Mouse (Mus musculus) MEL-GATA-1-ER (cell line): ENCODE results near the gene Fkbp11.

Experiments used
- DNase-seq: peaks from one replicate; pipeline ENCODE4 v3.0.0-alpha.2; 2012; ENCODE audit warnings: low read depth; ENCODE audit errors: extremely low read depth

Fkbp11 gene

GRCm38 (mm10) chr15:98740219-98740618 is 12.2 kb upstream of the Fkbp11 start:
- no peak for DNase-seq

- no peak for DNase-seq
Measured at GRCm38 (mm10) chr15:98738796-98739195, 10.8 kb upstream of the Fkbp11 start.

- no peak for DNase-seq
Measured at GRCm38 (mm10) chr15:98737881-98738280, 9.9 kb upstream of the Fkbp11 start.

- no peak for DNase-seq
Measured at GRCm38 (mm10) chr15:98736521-98736920, 8.5 kb upstream of the Fkbp11 start.

- DNase-seq, result no peak
Measured at GRCm38 (mm10) chr15:98733976-98734566, 6.1 kb upstream of the Fkbp11 start.

- DNase-seq, result no peak
Measured at GRCm38 (mm10) chr15:98733370-98733769, 5.4 kb upstream of the Fkbp11 start.

GRCm38 (mm10) chr15:98732006-98732531 is 4.1 kb upstream of the Fkbp11 start:
- no peak for DNase-seq

GRCm38 (mm10) chr15:98730790-98731189 is 2.8 kb upstream of the Fkbp11 start:
- DNase-seq, result no peak

- no peak for DNase-seq
Measured at GRCm38 (mm10) chr15:98729791-98730545, 2.0 kb upstream of the Fkbp11 start.

- no peak for DNase-seq
Measured at GRCm38 (mm10) chr15:98728366-98728765, 368 bp upstream of the Fkbp11 start.

GRCm38 (mm10) chr15:98726746-98727145 is 1.3 kb downstream of the Fkbp11 start:
- no peak for DNase-seq

GRCm38 (mm10) chr15:98726079-98726478 is 1.9 kb downstream of the Fkbp11 start:
- no peak for DNase-seq

GRCm38 (mm10) chr15:98724441-98724840 is 3.6 kb downstream of the Fkbp11 start:
- DNase-seq, result no peak

- no peak for DNase-seq
Measured at GRCm38 (mm10) chr15:98722854-98723253, 5.1 kb downstream of the Fkbp11 start.

- DNase-seq, result no peak
Measured at GRCm38 (mm10) chr15:98722191-98722590, 5.8 kb downstream of the Fkbp11 start.

GRCm38 (mm10) chr15:98717301-98717700 is 10.7 kb downstream of the Fkbp11 start:
- DNase-seq, result no peak

GRCm38 (mm10) chr15:98714230-98714652 is 13.8 kb downstream of the Fkbp11 start:
- DNase-seq, result no peak

GRCm38 (mm10) chr15:98710442-98710841 is 17.6 kb downstream of the Fkbp11 start:
- DNase-seq, result no peak

- DNase-seq, result peak; percentile 92
Measured at GRCm38 (mm10) chr15:98707766-98708372, 20.1 kb downstream of the Fkbp11 start, which contains the start of gene Ccdc65. TSS of gene Ccdc65 (plus strand) at chr15:98708207.

GRCm38 (mm10) chr15:98704312-98704711 is 23.7 kb downstream of the Fkbp11 start:
- no peak for DNase-seq

GRCm38 (mm10) chr15:98699190-98700105 is 28.6 kb downstream of the Fkbp11 start:
- DNase-seq, result no peak
